Mouse (Mus musculus): ENCODE measurements around the gene Mynn. TPM values are rescaled to one million over a fixed set of nuclear protein-coding genes. Genes with fewer than 3 reads are reported as not detected.

The Mynn gene
- polyA plus RNA-seq, 1 experiment from 2014 or later = 37.9 TPM

GRCm38 (mm10) chr3:30599711-30600545, 1.9 kb upstream of the Mynn start, which contains the start of gene Actrt3:
Gene Actrt3, minus strand, starts transcription at chr3:30599939.
- Histone ChIP-seq H3K36me3 (peaks cover 11% of the 10 kb centered on the region), H3K27me3 (peaks cover 6% of the 10 kb centered on the region; the same call in 1 of the 2 replicates), H3K4me1 (replicated peaks) (peaks cover 21% of the 10 kb centered on the region), H3K27ac (peak within 1 kb of the TSS; percentile 74), H3K4me3 (replicated peaks) (peak within 1 kb of the TSS; percentile 88), H3K4me2 (peak within 1 kb of the TSS; percentile 82), H3K9me3 (no peaks in the 10 kb centered on the region), H3K9ac (replicated peaks) (peak within 1 kb of the TSS; percentile 57)
- no peak for ATAC-seq (ENCODE audit: insufficient number of reproducible peaks, insufficient read depth, low FRiP score, low TSS enrichment, low read depth)
- WGBS = under 1% methylated on average over 32 of the region's 32 CpGs

DNA sequence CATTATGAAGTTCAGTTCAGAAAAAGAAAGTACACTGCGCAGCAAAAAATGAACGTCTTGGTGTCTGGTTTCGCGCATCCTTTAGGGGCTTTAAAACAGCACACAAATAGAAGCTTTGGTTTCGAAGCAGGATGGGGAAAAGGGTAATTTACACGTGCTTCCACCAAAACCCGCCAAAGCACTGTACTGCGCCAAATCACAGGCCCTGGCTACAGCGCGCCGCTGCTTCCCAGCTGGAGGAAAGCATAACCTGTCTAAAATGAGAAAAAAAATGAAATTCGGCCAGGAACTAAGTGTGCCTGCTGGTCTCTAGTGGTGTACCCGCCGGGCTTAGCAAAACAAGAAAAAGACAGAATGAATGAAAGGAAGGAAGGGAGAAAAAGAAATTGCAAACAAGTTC, 1.1 kb upstream of the Mynn start:
- WGBS = under 1% methylated on average over 14 of the region's 14 CpGs
- Histone ChIP-seq H3K9ac (replicated peaks) (peak overlapping the region; percentile 57), H3K36me3 (peaks cover 16% of the 10 kb centered on the region), H3K27me3 (peaks cover 6% of the 10 kb centered on the region; the same call in 1 of the 2 replicates), H3K27ac (peak overlapping the region; percentile 74), H3K9me3 (no peaks in the 10 kb centered on the region), H3K4me1 (replicated peaks) (peaks cover 21% of the 10 kb centered on the region), H3K4me2 (peak overlapping the region; percentile 82), H3K4me3 (replicated peaks) (peak overlapping the region; percentile 88)
- no peak for ATAC-seq (ENCODE audit: insufficient number of reproducible peaks, insufficient read depth, low FRiP score, low TSS enrichment, low read depth)

GRCm38 (mm10) chr3:30601175-30601574, 690 bp upstream of the Mynn start:
- ATAC-seq (ENCODE audit: insufficient number of reproducible peaks, insufficient read depth, low FRiP score, low TSS enrichment, low read depth) = 0 out of 2 replicates have a peak, but pooled peaks have one; percentile 22
- Histone ChIP-seq H3K4me2 (peak overlapping the region; percentile 82), H3K27ac (peak overlapping the region; percentile 70; the same call in 1 of the 2 replicates)

DNA sequence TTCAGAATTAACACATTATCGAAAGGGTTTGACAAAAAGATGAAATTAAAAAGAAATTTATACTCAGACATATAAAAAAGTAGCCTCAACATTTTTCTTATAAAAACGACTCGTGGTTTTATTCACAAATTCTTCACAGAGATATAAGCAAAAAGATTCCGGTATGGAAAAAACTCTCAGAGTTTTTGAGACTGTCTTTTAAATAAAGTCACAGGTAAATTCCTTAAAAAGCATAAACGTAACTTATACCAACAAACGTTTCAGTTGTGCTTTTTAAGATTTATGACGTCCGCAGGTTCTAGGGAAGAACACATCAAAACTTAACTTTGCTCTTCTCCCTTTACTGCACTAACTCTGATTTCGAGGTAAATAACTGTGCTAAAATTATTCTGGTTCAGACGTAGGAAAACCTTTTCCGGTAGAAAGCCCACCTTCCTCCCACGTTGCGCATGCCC, 228 bp upstream of the Mynn start:
- peak overlapping the region; percentile 82 for H3K4me2 ChIP-seq
- peak overlapping the region; percentile 95 for H3K27ac ChIP-seq
- no peaks in the 10 kb centered on the region for H3K9me3 ChIP-seq
- H3K4me3 ChIP-seq (replicated peaks) = peak overlapping the region; percentile 88
- H3K4me1 ChIP-seq (replicated peaks) = peaks cover 17% of the 10 kb centered on the region
- peaks cover 25% of the 10 kb centered on the region for H3K36me3 ChIP-seq
- WGBS = under 1% methylated on average over 13 of the region's 13 CpGs
- H3K27me3 ChIP-seq = peaks cover 6% of the 10 kb centered on the region; the same call in 1 of the 2 replicates
- H3K9ac ChIP-seq (replicated peaks) = peak overlapping the region; percentile 82
- ATAC-seq (ENCODE audit: insufficient number of reproducible peaks, insufficient read depth, low FRiP score, low TSS enrichment, low read depth) = no peak

More at GRCm38 (mm10) chr3:30601175-30601574, 690 bp upstream of the Mynn start:
- no peak overlapping the region for H3K9ac ChIP-seq (replicated peaks)
- peaks cover 21% of the 10 kb centered on the region for H3K36me3 ChIP-seq
- peaks cover 6% of the 10 kb centered on the region; the same call in 1 of the 2 replicates for H3K27me3 ChIP-seq
- peak overlapping the region; percentile 88 for H3K4me3 ChIP-seq (replicated peaks)
- H3K4me1 ChIP-seq (replicated peaks) = peaks cover 17% of the 10 kb centered on the region
- under 1% methylated on average over 17 of the region's 17 CpGs for WGBS
- H3K9me3 ChIP-seq = no peaks in the 10 kb centered on the region

GRCm38 (mm10) chr3:30602740-30603098, 854 bp downstream of the Mynn start:
- H3K4me2 ChIP-seq = peak overlapping the region; percentile 82
- H3K27me3 ChIP-seq = peaks cover 6% of the 10 kb centered on the region; the same call in 1 of the 2 replicates
- H3K9ac ChIP-seq (replicated peaks) = peak overlapping the region; percentile 82
- no peaks in the 10 kb centered on the region for H3K9me3 ChIP-seq
- peaks cover 17% of the 10 kb centered on the region for H3K4me1 ChIP-seq (replicated peaks)
- peaks cover 32% of the 10 kb centered on the region for H3K36me3 ChIP-seq
- peak overlapping the region; percentile 95 for H3K27ac ChIP-seq
- 0% methylated on average over 27 of the region's 27 CpGs for WGBS
- peak overlapping the region; percentile 88 for H3K4me3 ChIP-seq (replicated peaks)
- no peak; the same call in 1 of the 2 replicates for ATAC-seq (ENCODE audit: insufficient number of reproducible peaks, insufficient read depth, low FRiP score, low TSS enrichment, low read depth)

- Histone ChIP-seq H3K4me2 (peak overlapping the region; percentile 82), H3K27ac (no peak overlapping the region; the same call in 1 of the 2 replicates), H3K9ac (replicated peaks) (peak overlapping the region; percentile 82), H3K27me3 (peaks cover 6% of the 10 kb centered on the region; the same call in 1 of the 2 replicates), H3K4me1 (replicated peaks) (peaks cover 17% of the 10 kb centered on the region), H3K9me3 (no peaks in the 10 kb centered on the region), H3K36me3 (peaks cover 37% of the 10 kb centered on the region), H3K4me3 (replicated peaks) (peak overlapping the region; percentile 88)
- WGBS = 43% methylated on average over 10 of the region's 10 CpGs
- ATAC-seq (ENCODE audit: insufficient number of reproducible peaks, insufficient read depth, low FRiP score, low TSS enrichment, low read depth) = no peak
Observed at GRCm38 (mm10) chr3:30603256-30603655, 1.4 kb downstream of the Mynn start.

GRCm38 (mm10) chr3:30608999-30609398, 7.1 kb downstream of the Mynn start:
- no peak overlapping the region for H3K4me3 ChIP-seq (replicated peaks)
- no peaks in the 10 kb centered on the region for H3K9me3 ChIP-seq
- WGBS = 88% methylated on average over 3 of the region's 3 CpGs
- no peak overlapping the region for H3K4me2 ChIP-seq
- H3K4me1 ChIP-seq (replicated peaks) = no peaks in the 10 kb centered on the region
- no peak for ATAC-seq (ENCODE audit: insufficient number of reproducible peaks, insufficient read depth, low FRiP score, low TSS enrichment, low read depth)
- no peak overlapping the region for H3K27ac ChIP-seq
- H3K36me3 ChIP-seq = peaks cover 82% of the 10 kb centered on the region
- H3K27me3 ChIP-seq = no peaks in the 10 kb centered on the region
- no peak overlapping the region for H3K9ac ChIP-seq (replicated peaks)

DNA sequence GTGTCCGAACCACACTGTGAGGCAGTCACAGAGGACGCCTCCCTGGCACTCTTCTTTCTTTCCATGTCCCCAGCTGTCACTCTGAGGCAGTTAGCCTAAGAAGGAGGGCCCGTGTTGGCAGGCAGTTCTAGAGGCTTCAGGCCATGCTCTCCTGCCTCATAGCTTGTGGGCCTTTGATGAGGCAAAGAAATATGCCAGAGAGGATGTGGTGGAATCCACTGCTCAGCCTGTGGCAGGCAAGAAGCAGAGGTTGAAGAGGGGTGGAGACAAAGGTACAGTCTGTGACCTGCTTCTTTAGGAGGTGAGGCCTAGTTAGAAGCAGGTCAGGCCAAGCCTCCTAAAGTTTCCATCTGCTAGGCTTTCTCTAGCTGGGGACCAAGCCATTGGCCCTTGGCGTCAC, 9.1 kb downstream of the Mynn start:
- no peaks in the 10 kb centered on the region for H3K9me3 ChIP-seq
- 90% methylated on average over 4 of the region's 4 CpGs for WGBS
- H3K27me3 ChIP-seq = no peaks in the 10 kb centered on the region
- H3K9ac ChIP-seq (replicated peaks) = no peak overlapping the region
- no peak overlapping the region for H3K4me3 ChIP-seq (replicated peaks)
- H3K36me3 ChIP-seq = peaks cover 83% of the 10 kb centered on the region
- H3K27ac ChIP-seq = no peak overlapping the region
- no peaks in the 10 kb centered on the region for H3K4me1 ChIP-seq (replicated peaks)
- H3K4me2 ChIP-seq = no peak overlapping the region
- ATAC-seq (ENCODE audit: insufficient number of reproducible peaks, insufficient read depth, low FRiP score, low TSS enrichment, low read depth) = no peak

DNA sequence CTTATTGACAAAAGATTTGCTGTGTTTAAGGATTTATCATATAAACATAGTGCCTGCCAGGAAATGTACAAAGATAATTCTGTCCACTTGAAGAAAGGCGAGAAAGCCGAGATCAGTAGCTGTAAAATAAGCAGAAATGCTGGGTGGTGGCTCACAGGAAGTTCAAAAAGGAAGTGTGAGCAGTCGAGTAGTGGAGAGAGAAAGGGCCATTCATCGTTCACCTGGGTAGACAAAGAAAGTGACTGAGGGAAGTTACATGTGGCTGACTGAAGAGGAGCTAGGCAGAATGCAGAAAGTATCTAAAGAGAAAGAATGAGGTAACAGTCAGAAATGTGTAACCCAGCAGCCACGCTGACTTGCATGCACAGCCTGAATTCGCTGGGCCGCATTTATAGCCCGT, 18.3 kb downstream of the Mynn start:
- Histone ChIP-seq H3K9me3 (no peaks in the 10 kb centered on the region), H3K36me3 (peaks cover 59% of the 10 kb centered on the region), H3K4me3 (replicated peaks) (no peak overlapping the region), H3K4me1 (replicated peaks) (no peaks in the 10 kb centered on the region), H3K27ac (no peak overlapping the region), H3K4me2 (no peak overlapping the region), H3K9ac (replicated peaks) (no peak overlapping the region), H3K27me3 (no peaks in the 10 kb centered on the region)
- no peak for ATAC-seq (ENCODE audit: insufficient number of reproducible peaks, insufficient read depth, low FRiP score, low TSS enrichment, low read depth)
- WGBS = 88% methylated on average over 8 of the region's 8 CpGs

DNA sequence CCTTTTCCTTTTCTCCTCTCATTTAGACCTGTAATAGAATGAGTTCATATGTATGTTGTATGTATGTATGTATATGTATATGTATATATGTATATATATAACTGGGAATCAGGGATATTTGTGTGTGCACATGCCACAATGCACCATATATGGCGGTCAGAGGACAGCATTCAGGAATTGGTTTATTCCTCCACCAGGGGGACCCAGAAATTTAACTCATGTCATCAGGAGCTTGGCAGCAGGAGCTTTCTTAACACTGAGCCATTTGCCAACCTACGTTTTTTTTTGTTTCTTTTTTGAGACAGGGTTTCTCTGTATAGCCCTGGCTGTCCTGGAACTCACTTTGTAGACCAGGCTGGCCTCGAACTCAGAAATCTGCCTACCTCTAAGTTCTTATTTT, 31.8 kb downstream of the Mynn start:
- Histone ChIP-seq H3K36me3 (no peaks in the 10 kb centered on the region), H3K27ac (no peak overlapping the region), H3K4me1 (replicated peaks) (no peaks in the 10 kb centered on the region), H3K9me3 (0 out of 2 replicates have a peak, but pooled peaks cover 4% of the 10 kb centered on the region), H3K4me3 (replicated peaks) (no peak overlapping the region), H3K9ac (replicated peaks) (no peak overlapping the region), H3K27me3 (no peaks in the 10 kb centered on the region), H3K4me2 (no peak overlapping the region)
- 64% methylated on average over 3 of the region's 3 CpGs for WGBS
- ATAC-seq (ENCODE audit: insufficient number of reproducible peaks, insufficient read depth, low FRiP score, low TSS enrichment, low read depth) = no peak

DNA sequence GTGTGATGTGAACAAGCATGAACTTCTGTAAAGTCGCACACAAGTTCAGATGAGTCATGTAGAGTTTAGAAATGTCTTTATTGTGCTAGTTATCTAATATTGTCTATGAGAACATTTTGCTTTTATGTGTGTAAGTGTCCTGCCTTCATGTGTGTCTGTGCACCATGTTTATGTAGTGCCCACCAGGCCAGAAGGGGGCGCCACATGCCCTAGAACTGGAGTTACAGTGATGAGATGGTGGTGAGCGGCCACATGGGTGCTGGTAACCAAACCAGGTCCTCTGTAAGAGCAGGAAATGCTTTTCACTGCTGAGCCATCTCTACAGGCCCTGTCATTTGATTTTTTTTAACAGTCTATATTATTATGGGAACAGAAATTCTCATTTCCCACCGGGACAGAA, 33.8 kb downstream of the Mynn start:
- Histone ChIP-seq H3K9ac (replicated peaks) (no peak overlapping the region), H3K4me3 (replicated peaks) (no peak overlapping the region), H3K27ac (no peak overlapping the region), H3K4me2 (no peak overlapping the region), H3K27me3 (no peaks in the 10 kb centered on the region), H3K9me3 (0 out of 2 replicates have a peak, but pooled peaks cover 4% of the 10 kb centered on the region), H3K36me3 (no peaks in the 10 kb centered on the region), H3K4me1 (replicated peaks) (no peaks in the 10 kb centered on the region)
- no peak for ATAC-seq (ENCODE audit: insufficient number of reproducible peaks, insufficient read depth, low FRiP score, low TSS enrichment, low read depth)
- 87% methylated on average over 4 of the region's 4 CpGs for WGBS

Data from limb, embryonic 12.5 days (tissue).